Mouse (Mus musculus) intestine, embryonic 15.5 days (tissue): ENCODE data around the gene Dnajb12. TPM values are rescaled to one million over a fixed set of nuclear protein-coding genes. Genes with fewer than 3 reads are reported as not detected.
A peak's percentile ranks its signal among the peaks of the same experiment; 100 is the strongest.

Experiments used
- ATAC-seq: fragments of 200-750 bp; cut with Nextera tagmentation; 2 replicates; pipeline ENCODE4 v1.8.0; 2017; ENCODE audit warnings: moderate TSS enrichment, moderate library complexity
- H3K27ac ChIP-seq: fragments of 300-500 bp; sonication (generic); 2 replicates; pipeline ENCODE4 v1.5.1; 2015; ENCODE audit warnings: mild to moderate bottlenecking, inconsistent platforms
- H3K27me3 ChIP-seq: fragments of 300-500 bp; sonication (generic); replicated peaks from 2 replicates; pipeline ENCODE4 v1.6.1; 2015; ENCODE audit warnings: inconsistent platforms
- H3K36me3 ChIP-seq: fragments of 300-500 bp; sonication (generic); 2 replicates; pipeline ENCODE4 v1.6.1; 2015; ENCODE audit warnings: inconsistent platforms
- H3K4me1 ChIP-seq: fragments of 300-500 bp; sonication (generic); replicated peaks from 2 replicates; pipeline ENCODE4 v1.6.1; 2015; ENCODE audit warnings: inconsistent platforms
- H3K4me2 ChIP-seq: fragments of 300-500 bp; sonication (generic); replicated peaks from 2 replicates; pipeline ENCODE4 v1.6.1; 2015; ENCODE audit warnings: mild to moderate bottlenecking, inconsistent platforms
- H3K4me3 ChIP-seq: fragments of 300-500 bp; sonication (generic); replicated peaks from 2 replicates; pipeline ENCODE4 v1.5.1; 2015; ENCODE audit warnings: inconsistent platforms
- H3K9ac ChIP-seq: fragments of 300-500 bp; sonication (generic); 2 replicates; pipeline ENCODE4 v1.6.1; 2015; ENCODE audit warnings: inconsistent platforms
- H3K9me3 ChIP-seq: fragments of 300-500 bp; sonication (generic); 2 replicates; pipeline ENCODE4 v1.6.1; 2016; ENCODE audit warnings: inconsistent platforms
- whole genome bisulfite sequencing: fragments of 180-500 bp; shearing (Covaris S2); methylation state at CpG from one replicate; pipeline ENCODE4 v1.1.7; 2015; 5-methylcytosine and 5-hydroxymethylcytosine counted together
- polyA plus RNA-seq: library from polyadenylated mRNA; unstranded; fragments of >200 nt; fragmentation: Nextera tagmentation; extraction: Ambion mirVana; gene quantifications from 2 replicates; pipeline ENCODE4 v1.2.1, GENCODE M21; 2015

Gene Dnajb12
- polyA plus RNA-seq, 1 experiment from 2014 or later: 25.2 TPM

DNA sequence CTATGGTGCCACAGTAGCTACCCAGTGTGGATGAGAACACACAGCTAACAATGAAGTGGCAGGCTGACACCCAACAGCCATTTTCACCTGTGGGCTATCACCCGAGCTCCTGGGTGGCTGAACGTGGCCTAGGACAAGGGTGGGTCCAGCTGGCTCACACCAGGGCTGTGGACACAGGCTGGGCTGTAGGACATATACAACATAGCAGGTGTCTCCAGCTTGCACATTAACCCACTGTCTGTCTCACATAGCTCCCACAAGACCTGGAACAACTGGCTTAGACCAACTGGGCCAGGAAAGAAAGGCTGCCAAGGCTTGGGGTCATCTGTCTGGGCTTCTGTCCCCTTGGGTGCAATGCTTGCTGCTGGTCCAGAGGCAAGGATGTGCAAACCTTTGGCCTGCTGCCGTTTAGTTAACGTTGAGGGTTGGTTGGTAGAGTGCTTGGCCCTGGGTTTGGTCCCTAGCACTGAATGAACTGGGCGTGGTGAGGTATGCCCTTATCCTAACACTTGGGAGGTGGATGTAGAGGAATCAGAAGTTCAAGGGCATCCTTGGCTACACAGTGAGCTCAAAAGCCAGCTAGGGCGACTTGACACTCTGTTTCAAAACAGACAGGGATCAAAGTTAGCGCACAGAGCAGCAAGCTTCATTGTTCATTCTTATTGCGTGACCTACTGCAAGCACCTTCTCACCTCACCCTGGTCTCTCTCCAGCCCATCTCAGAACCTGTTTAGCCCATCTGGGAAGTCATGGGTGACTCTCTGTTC is 36.0 kb downstream of the Dnajb12 start:
- Histone ChIP-seq H3K27ac (peak overlapping the region; percentile 77; the same call in 1 of the 2 replicates), H3K36me3 (no peaks in the 10 kb centered on the region), H3K4me1 (peaks cover 47% of the 10 kb centered on the region), H3K4me2 (no peak overlapping the region), H3K4me3 (no peak overlapping the region), H3K9ac (no peak overlapping the region), H3K27me3 (no peaks in the 10 kb centered on the region), H3K9me3 (no peaks in the 10 kb centered on the region)
- WGBS: 88% methylated on average over 8 of the region's 8 CpGs
- ATAC-seq: no peak

DNA sequence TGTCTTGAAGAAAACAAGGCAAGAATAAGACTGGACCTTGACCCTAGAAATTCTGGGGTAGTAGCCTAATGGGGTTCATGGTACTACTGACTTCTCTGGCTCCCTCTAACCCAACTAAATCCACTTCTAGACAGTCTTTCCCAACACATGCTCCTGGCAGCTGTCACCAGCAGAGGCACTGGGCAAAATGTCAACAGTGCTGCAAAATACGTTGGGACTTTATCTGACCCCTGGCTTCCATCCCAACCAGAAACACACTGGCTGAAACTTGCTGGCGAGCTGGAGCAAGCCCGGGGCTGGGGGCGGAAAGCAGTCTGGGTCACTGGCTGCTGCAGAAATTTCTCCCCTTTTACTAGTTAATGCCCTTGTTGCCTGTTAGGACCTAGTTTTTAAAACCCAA is 36.8 kb downstream of the Dnajb12 start:
- Histone ChIP-seq H3K27ac (peak overlapping the region; percentile 77), H3K9me3 (no peaks in the 10 kb centered on the region), H3K27me3 (no peaks in the 10 kb centered on the region), H3K9ac (peak overlapping the region; percentile 32; the same call in 1 of the 2 replicates), H3K4me2 (peak overlapping the region; percentile 71), H3K36me3 (no peaks in the 10 kb centered on the region), H3K4me1 (peaks cover 47% of the 10 kb centered on the region), H3K4me3 (peak overlapping the region; percentile 29)
- ATAC-seq: peak; percentile 23
- 11% methylated on average over 4 of the region's 4 CpGs for WGBS

- Histone ChIP-seq H3K27me3 (no peaks in the 10 kb centered on the region), H3K4me3 (peak overlapping the region; percentile 29), H3K36me3 (no peaks in the 10 kb centered on the region), H3K27ac (peak overlapping the region; percentile 77), H3K4me1 (peaks cover 47% of the 10 kb centered on the region), H3K9ac (peak overlapping the region; percentile 32; the same call in 1 of the 2 replicates), H3K4me2 (peak overlapping the region; percentile 71), H3K9me3 (no peaks in the 10 kb centered on the region)
- WGBS: 4% methylated on average over 10 of the region's 10 CpGs
- ATAC-seq: peak; percentile 79
Measured at GRCm38 (mm10) chr10:59916649-59917048, 37.3 kb downstream of the Dnajb12 start.

DNA sequence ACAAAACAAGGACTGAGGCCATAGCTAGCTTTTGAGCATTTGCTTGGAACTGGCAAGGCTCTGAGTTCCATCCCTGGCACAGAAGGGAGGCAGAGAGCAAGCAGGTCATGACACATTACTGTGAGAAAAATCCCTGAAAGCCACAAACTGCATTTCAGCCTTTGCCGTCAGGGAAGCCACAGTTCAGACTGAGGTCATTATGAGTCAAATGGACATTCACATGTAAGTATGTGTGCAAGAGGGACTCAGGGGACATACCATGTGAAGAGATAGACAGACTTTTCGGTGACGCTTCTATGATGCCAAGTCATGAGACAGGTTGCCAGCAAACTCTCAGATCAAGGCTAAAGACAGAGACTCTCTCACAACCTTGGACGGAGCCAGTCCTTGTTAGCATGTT is 38.8 kb downstream of the Dnajb12 start:
- Histone ChIP-seq H3K4me2 (no peak overlapping the region), H3K27ac (no peak overlapping the region), H3K27me3 (no peaks in the 10 kb centered on the region), H3K9me3 (no peaks in the 10 kb centered on the region), H3K36me3 (no peaks in the 10 kb centered on the region), H3K9ac (no peak overlapping the region), H3K4me1 (peaks cover 46% of the 10 kb centered on the region), H3K4me3 (no peak overlapping the region)
- 88% methylated on average over 4 of the region's 4 CpGs for WGBS
- no peak for ATAC-seq

GRCm38 (mm10) chr10:59919494-59920181 is 40.3 kb downstream of the Dnajb12 start:
- H3K4me3 ChIP-seq: no peak overlapping the region
- no peak overlapping the region for H3K9ac ChIP-seq
- 0 out of 2 replicates have a peak overlapping the region, but pooled peaks have one; percentile 9 for H3K4me2 ChIP-seq
- peaks cover 51% of the 10 kb centered on the region for H3K4me1 ChIP-seq
- no peaks in the 10 kb centered on the region for H3K9me3 ChIP-seq
- peak overlapping the region; percentile 45 for H3K27ac ChIP-seq
- 35% methylated on average over 15 of the region's 15 CpGs for WGBS
- peak; percentile 39 for ATAC-seq
- H3K27me3 ChIP-seq: no peaks in the 10 kb centered on the region
- no peaks in the 10 kb centered on the region for H3K36me3 ChIP-seq

GRCm38 (mm10) chr10:59920485-59920809 is 41.1 kb downstream of the Dnajb12 start:
- peak overlapping the region; percentile 33 for H3K4me3 ChIP-seq
- H3K9ac ChIP-seq: peak overlapping the region; percentile 36
- no peaks in the 10 kb centered on the region for H3K27me3 ChIP-seq
- WGBS: 37% methylated on average over 7 of the region's 7 CpGs
- no peaks in the 10 kb centered on the region for H3K9me3 ChIP-seq
- H3K4me2 ChIP-seq: peak overlapping the region; percentile 80
- ATAC-seq: 0 out of 2 replicates have a peak, but pooled peaks have one; percentile 0
- H3K36me3 ChIP-seq: no peaks in the 10 kb centered on the region
- peaks cover 50% of the 10 kb centered on the region for H3K4me1 ChIP-seq
- peak overlapping the region; percentile 45; the same call in 1 of the 2 replicates for H3K27ac ChIP-seq

DNA sequence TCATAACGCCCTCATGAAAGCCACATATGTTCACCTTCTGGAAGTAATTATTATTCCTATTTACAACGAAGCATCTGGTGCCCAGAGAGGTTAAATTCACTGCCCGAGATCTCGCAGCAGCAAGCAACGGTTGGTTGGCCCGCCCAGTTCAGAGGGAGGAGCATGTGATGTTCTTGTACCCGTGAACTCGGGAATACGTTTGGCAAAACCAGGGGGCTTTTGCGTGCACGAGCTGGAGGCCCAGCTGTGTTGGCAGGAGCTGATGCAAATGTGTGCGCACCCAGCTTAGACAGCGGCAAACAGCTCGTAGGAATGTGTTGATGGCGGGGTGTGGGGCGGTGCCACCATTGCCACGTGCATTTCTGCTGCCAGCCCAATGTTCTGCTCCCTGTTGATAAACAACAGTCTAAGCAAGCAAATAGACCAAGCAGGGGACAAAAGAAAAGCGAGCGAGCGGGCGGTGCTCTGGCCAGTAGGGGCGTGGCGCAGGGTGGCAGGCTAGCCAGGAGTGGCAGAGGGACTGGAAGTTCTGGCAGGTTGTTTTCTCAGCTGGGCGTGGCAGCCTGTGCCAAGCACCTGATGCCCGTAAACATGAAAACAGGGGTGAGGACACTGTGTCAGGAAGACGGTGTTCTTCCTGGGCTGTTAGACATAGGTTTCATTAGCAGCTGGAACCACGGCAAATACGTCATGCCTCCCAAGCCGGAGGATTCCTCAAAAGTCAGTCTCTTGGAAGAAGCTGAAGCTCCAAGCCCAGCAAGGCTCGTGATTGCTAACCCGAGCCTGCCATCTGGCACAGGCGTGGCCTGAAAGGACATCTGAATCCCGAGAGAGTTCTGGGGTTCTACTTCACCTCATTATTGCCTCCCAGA is 41.7 kb downstream of the Dnajb12 start:
- H3K27me3 ChIP-seq: no peaks in the 10 kb centered on the region
- WGBS: 3% methylated on average over 33 of the region's 33 CpGs
- H3K9ac ChIP-seq: peak overlapping the region; percentile 36
- peak overlapping the region; percentile 45 for H3K27ac ChIP-seq
- no peaks in the 10 kb centered on the region for H3K9me3 ChIP-seq
- peak overlapping the region; percentile 33 for H3K4me3 ChIP-seq
- peak; percentile 50 for ATAC-seq
- H3K36me3 ChIP-seq: no peaks in the 10 kb centered on the region
- H3K4me1 ChIP-seq: peaks cover 45% of the 10 kb centered on the region
- peak overlapping the region; percentile 80 for H3K4me2 ChIP-seq

DNA sequence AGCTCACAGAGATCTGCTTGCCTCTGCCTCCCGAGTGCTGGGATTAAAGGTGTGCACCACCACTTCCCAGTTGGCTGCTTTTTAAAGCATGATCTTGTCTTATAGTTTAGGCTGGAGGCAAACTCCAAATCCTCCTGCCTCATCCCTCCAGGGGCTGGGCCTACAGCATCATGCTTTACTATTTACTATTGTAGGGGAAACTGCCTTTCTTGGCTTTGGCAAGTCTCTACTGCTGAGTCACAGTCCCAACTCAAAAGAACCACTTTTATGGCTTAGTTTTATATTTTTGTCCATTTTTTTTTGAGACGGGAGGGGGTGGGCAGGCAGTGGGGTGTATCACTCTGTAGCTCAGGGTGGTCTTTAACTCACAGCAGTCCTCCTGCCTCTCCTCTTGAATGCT is 44.1 kb downstream of the Dnajb12 start:
- peaks cover 34% of the 10 kb centered on the region for H3K4me1 ChIP-seq
- no peaks in the 10 kb centered on the region for H3K36me3 ChIP-seq
- WGBS: 82% methylated on average over 2 of the region's 2 CpGs
- H3K9ac ChIP-seq: no peak overlapping the region
- no peak overlapping the region for H3K4me3 ChIP-seq
- H3K27me3 ChIP-seq: no peaks in the 10 kb centered on the region
- ATAC-seq: no peak
- H3K4me2 ChIP-seq: no peak overlapping the region
- no peak overlapping the region for H3K27ac ChIP-seq
- H3K9me3 ChIP-seq: no peaks in the 10 kb centered on the region

DNA sequence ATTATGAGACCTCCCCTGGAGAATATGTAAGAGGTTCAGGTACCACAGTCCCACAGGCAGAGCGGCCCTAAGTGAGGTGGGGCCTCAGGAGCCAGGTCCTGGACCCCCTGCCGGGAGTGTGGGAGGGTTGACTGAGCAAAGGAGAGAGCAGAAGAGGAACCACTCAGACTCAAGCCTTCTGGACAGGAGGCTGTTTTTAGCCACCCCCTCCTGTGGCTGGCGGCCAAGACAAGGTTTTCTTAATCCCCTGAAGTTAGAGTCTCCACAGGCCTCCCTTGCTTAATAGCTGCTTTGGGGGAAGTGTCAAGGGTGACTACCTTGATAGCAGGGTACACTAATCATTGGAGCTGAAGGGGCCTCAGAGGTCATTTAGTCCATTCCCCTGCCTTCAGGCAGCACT is 44.9 kb downstream of the Dnajb12 start:
- no peaks in the 10 kb centered on the region for H3K27me3 ChIP-seq
- no peaks in the 10 kb centered on the region for H3K36me3 ChIP-seq
- ATAC-seq: no peak
- peaks cover 32% of the 10 kb centered on the region for H3K4me1 ChIP-seq
- 43% methylated on average over 3 of the region's 3 CpGs for WGBS
- no peak overlapping the region for H3K4me3 ChIP-seq
- no peak overlapping the region for H3K4me2 ChIP-seq
- H3K9me3 ChIP-seq: no peaks in the 10 kb centered on the region
- no peak overlapping the region for H3K9ac ChIP-seq
- H3K27ac ChIP-seq: no peak overlapping the region

- Histone ChIP-seq H3K36me3 (no peaks in the 10 kb centered on the region), H3K27me3 (no peaks in the 10 kb centered on the region), H3K4me2 (no peak overlapping the region), H3K27ac (no peak overlapping the region), H3K9me3 (no peaks in the 10 kb centered on the region), H3K9ac (no peak overlapping the region), H3K4me1 (0 out of 2 replicates have a peak, but pooled peaks cover 9% of the 10 kb centered on the region), H3K4me3 (no peak overlapping the region)
- 82% methylated on average over 7 of the region's 7 CpGs for WGBS
- ATAC-seq: no peak
Measured at GRCm38 (mm10) chr10:59929205-59929604, 49.8 kb downstream of the Dnajb12 start.

DNA sequence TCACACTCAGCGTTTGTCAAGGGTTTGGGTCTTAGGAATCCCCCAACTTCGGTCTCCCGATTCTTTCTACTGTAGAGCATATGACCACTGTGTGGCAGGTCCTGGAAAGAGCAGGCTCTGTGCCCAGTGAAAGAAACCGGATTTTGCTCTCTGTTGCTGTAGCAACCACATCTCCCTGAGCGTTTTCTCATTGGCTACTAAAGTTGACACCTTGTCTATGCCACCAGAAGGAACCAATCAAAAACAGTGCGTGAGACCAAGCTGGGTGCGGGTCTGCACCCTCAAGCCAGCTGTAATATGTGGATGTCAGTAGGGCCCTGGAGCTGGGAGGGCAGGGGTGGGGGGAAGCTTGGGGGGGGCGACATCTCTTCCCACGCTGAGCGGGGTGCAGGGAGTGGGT is 51.6 kb downstream of the Dnajb12 start:
- H3K36me3 ChIP-seq: no peaks in the 10 kb centered on the region
- no peaks in the 10 kb centered on the region for H3K27me3 ChIP-seq
- ATAC-seq: no peak
- H3K9ac ChIP-seq: no peak overlapping the region
- H3K4me2 ChIP-seq: no peak overlapping the region
- H3K4me3 ChIP-seq: no peak overlapping the region
- WGBS: 44% methylated on average over 10 of the region's 10 CpGs
- no peak overlapping the region for H3K27ac ChIP-seq
- H3K4me1 ChIP-seq: 0 out of 2 replicates have a peak, but pooled peaks cover 4% of the 10 kb centered on the region
- no peaks in the 10 kb centered on the region for H3K9me3 ChIP-seq

- Histone ChIP-seq H3K4me2 (no peak overlapping the region), H3K27ac (no peak overlapping the region), H3K36me3 (no peaks in the 10 kb centered on the region), H3K9me3 (no peaks in the 10 kb centered on the region), H3K27me3 (no peaks in the 10 kb centered on the region), H3K4me1 (0 out of 2 replicates have a peak, but pooled peaks cover 8% of the 10 kb centered on the region), H3K9ac (no peak overlapping the region), H3K4me3 (no peak overlapping the region)
- ATAC-seq: no peak
- WGBS: 81% methylated on average over 6 of the region's 6 CpGs
Measured at GRCm38 (mm10) chr10:59932521-59932920, 53.2 kb downstream of the Dnajb12 start.
